Mouse (Mus musculus) brown adipose tissue, adult 24 weeks (tissue): Measurements from ENCODE around the gene Lamtor5. TPM values are rescaled to one million over a fixed set of nuclear protein-coding genes. Genes with fewer than 3 reads are reported as not detected.
A peak's percentile ranks its signal among the peaks of the same experiment; 100 is the strongest.

Experiments used
- H3K27ac ChIP-seq: fragments of 200-500 bp; replicated peaks from 2 replicates; pipeline ENCODE4 v1.5.1; 2012; ENCODE audit warnings: low read depth, mild to moderate bottlenecking, low read length
- H3K4me1 ChIP-seq: fragments of 200-500 bp; 2 replicates; pipeline ENCODE4 v1.6.1; 2012; ENCODE audit warnings: low read length, mixed read lengths; ENCODE audit not compliant: control insufficient read depth, insufficient read depth, insufficient read length
- H3K4me3 ChIP-seq: fragments of 200-500 bp; 2 replicates; pipeline ENCODE4 v1.5.1; 2012; ENCODE audit warnings: low read depth, mild to moderate bottlenecking, low read length, moderate library complexity; ENCODE audit not compliant: insufficient read depth
- polyA plus RNA-seq: library from polyadenylated mRNA; stranded (reverse); fragments of >200 nt; gene quantifications from 2 replicates; pipeline ENCODE4 v1.2.4, GENCODE M21; 2012; ENCODE audit not compliant: missing spikeins, insufficient read depth, insufficient read length

The Lamtor5 gene
- polyA plus RNA-seq, 1 experiment = 146 TPM

GRCm38 (mm10) chr3:107253925-107254324 lies 24.7 kb upstream of the Lamtor5 start:
- no peak overlapping the region for H3K27ac ChIP-seq
- peaks cover 12% of the 10 kb centered on the region for H3K4me1 ChIP-seq
- no peak overlapping the region for H3K4me3 ChIP-seq

DNA sequence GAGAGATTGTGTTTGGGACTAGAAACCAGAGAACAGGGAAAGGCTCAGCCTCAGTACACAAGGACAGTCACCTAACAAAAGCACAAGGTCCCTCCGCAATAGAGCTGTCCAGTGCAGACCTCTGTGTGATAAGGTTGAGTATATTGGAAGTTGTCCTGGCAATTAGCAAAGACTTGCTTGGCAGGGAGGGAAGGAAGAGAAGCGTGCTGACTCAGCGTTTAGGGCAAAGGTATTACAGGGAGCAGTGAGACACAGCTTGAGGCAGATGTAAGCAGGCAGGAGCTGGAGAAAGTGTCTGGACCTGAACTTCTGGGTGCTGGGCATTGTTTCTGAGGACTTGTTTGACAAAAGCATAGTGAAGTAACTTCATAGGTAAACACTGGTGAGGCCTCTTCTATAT lies 22.7 kb upstream of the Lamtor5 start:
- H3K4me1 ChIP-seq = peaks cover 17% of the 10 kb centered on the region
- no peak overlapping the region for H3K4me3 ChIP-seq
- no peak overlapping the region for H3K27ac ChIP-seq

- H3K27ac ChIP-seq = no peak overlapping the region; the same call in 1 of the 2 replicates
- peaks cover 23% of the 10 kb centered on the region for H3K4me1 ChIP-seq
- no peak overlapping the region for H3K4me3 ChIP-seq
Measured at GRCm38 (mm10) chr3:107256724-107257123, 21.9 kb upstream of the Lamtor5 start.

GRCm38 (mm10) chr3:107257924-107258323 lies 20.7 kb upstream of the Lamtor5 start:
- H3K4me3 ChIP-seq = no peak overlapping the region
- 0 out of 2 replicates have a peak overlapping the region, but pooled peaks have one; percentile 3 for H3K27ac ChIP-seq
- peaks cover 25% of the 10 kb centered on the region for H3K4me1 ChIP-seq

DNA sequence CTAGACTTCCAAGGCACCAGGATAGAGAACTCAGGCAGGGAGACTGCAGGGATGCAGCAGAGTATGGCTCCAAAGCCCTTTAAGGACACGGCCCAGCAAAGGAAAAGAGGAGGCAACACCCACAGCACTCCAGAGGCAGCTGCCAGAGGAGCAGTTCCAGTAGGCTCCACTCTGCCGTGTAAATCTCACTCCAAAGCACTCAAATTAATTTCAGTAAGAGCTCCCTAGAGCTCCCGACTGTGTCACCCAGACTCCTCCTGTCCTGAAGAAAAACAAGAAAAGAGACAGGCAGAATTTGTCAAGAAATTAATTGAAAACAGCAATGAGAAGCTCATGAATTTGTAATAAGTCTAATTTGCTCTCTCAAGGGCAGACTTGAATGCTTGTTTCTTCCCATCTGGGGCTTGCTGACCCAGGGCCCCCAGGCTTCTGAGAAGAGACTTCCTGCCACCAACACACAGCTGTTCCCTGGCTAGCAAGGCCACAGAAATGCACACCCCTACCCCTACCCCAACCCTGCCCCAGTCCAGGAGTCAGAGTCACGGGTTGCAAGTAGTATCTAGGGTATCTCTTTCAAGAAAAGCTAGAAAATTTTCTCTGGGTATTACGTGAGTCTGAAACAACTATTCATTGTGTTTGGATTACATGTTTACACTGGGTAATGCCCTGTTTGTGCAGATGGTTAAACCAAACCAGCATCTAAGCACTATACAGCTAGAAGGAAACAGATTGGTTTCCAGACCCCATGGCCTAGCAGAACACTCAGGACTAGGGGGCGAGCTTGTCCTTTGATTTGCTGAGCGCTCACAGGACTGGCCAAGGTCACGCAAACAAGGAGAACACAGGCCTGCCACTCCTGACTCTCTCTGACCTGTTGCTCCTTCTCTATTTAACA lies 17.5 kb upstream of the Lamtor5 start:
- Histone ChIP-seq H3K4me3 (no peak overlapping the region), H3K4me1 (peaks cover 22% of the 10 kb centered on the region), H3K27ac (peak overlapping the region; percentile 85)

- peak overlapping the region; percentile 85 for H3K27ac ChIP-seq
- H3K4me3 ChIP-seq = no peak overlapping the region
- H3K4me1 ChIP-seq = peaks cover 20% of the 10 kb centered on the region
Measured at GRCm38 (mm10) chr3:107261851-107262165, 16.9 kb upstream of the Lamtor5 start.

- no peak overlapping the region for H3K27ac ChIP-seq
- H3K4me1 ChIP-seq = peaks cover 2% of the 10 kb centered on the region; the same call in 1 of the 2 replicates
- no peak overlapping the region for H3K4me3 ChIP-seq
Measured at GRCm38 (mm10) chr3:107266814-107267345, 11.8 kb upstream of the Lamtor5 start.

GRCm38 (mm10) chr3:107272433-107272832 lies 6.2 kb upstream of the Lamtor5 start:
- H3K27ac ChIP-seq = no peak overlapping the region
- 0 out of 2 replicates have a peak, but pooled peaks cover 2% of the 10 kb centered on the region for H3K4me1 ChIP-seq
- no peak overlapping the region for H3K4me3 ChIP-seq

- H3K4me3 ChIP-seq = no peak overlapping the region
- no peaks in the 10 kb centered on the region for H3K4me1 ChIP-seq
- no peak overlapping the region for H3K27ac ChIP-seq
Measured at GRCm38 (mm10) chr3:107273820-107274219, 4.8 kb upstream of the Lamtor5 start.

DNA sequence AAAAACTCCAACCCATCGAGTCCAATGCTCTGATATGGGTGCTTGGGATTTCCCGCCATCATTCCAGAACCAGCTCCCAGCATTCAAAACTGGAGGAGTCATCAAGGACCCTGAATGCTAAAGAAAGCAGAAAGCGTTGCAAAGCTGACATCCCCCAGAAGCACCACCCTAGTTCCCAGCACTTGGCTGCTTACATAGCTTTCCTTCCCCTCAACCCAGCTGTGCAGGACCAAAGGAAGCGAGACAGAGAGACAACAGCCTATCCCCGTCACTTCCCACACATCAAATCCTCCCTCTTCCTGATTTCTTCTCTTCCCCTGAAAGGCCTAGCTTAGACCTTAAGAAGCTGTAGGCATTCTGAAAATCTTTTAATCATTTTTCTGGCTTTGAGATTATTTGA lies 3.3 kb upstream of the Lamtor5 start:
- Histone ChIP-seq H3K27ac (0 out of 2 replicates have a peak overlapping the region, but pooled peaks have one; percentile 6), H3K4me3 (no peak overlapping the region), H3K4me1 (no peaks in the 10 kb centered on the region)

DNA sequence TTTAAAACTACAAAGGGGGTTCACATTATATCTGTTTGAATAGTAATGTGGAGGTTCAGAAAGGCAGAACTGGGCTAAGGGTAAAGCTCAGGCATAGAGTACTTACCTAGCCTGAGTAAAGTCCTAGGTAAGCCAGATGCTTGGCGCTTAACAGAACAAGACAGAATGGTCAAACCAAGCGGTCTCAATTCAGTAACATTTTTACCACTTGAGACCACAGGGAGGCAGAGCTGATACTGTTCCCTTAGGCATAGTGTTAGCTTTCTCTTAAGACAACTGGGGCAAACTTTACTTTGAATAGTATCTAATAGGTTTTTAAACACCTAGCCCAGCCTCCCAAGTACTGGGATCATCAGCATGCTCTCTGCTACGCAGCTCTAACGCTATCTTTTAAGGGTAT lies 2.7 kb upstream of the Lamtor5 start:
- Histone ChIP-seq H3K4me3 (no peak overlapping the region), H3K27ac (no peak overlapping the region)

GRCm38 (mm10) chr3:107276626-107277025 lies 2.0 kb upstream of the Lamtor5 start:
- Histone ChIP-seq H3K27ac (no peak overlapping the region), H3K4me1 (no peaks in the 10 kb centered on the region), H3K4me3 (no peak overlapping the region)

More for the DNA sequence above, 2.7 kb upstream of the Lamtor5 start:
- no peaks in the 10 kb centered on the region for H3K4me1 ChIP-seq

GRCm38 (mm10) chr3:107286123-107286522 lies 7.5 kb downstream of the Lamtor5 start:
- Histone ChIP-seq H3K4me1 (peaks cover 6% of the 10 kb centered on the region), H3K27ac (0 out of 2 replicates have a peak overlapping the region, but pooled peaks have one; percentile 2), H3K4me3 (no peak overlapping the region)

DNA sequence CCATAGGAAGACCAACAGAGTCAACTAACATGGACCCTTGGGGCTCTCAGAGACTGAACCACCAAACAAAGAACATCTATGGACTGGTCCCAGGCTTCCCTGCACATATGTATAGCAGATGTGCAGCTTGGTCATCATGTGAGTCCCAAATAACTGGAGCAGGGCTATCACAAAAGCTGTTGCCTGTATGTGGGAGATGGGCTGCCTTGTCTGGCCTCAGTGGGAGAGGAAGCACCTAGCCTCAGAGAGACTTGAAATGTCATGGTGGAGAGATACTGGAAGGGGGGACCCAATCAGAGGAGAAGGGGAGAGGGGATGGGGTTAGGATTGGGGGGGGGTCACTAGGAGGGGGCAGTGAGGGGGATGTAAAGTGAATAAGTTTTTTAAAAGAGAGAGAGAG lies 8.7 kb downstream of the Lamtor5 start:
- no peak overlapping the region for H3K4me3 ChIP-seq
- peaks cover 6% of the 10 kb centered on the region for H3K4me1 ChIP-seq
- no peak overlapping the region for H3K27ac ChIP-seq

DNA sequence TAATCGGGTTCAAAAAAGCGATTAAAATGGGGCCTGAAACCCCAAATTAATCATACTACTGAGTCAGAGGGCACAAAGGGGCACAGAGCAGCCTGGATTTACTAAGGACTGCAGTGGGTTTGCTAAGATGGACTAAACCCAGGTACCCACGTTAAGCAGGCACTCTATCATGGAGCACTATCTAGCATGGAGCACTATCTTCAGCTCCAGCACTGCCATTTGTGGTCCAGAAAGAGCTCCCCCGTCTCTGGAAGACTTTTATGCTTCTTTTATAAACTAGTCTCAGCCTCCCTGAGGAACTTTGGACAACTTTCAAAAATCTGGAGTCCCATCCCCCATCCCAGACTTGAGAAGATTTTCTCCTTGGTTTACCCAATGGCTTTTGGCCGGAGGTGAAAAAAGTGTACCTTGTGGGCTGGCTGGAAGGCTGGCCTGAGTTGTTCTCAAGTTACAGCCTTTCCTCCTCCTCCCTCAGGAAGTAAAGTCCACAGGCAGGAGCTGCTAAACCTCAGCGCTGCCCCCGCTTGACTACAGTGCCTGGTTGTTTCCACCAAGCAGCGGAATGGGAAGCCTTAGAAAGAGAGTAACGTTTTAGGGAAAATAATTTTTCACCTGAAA lies 12.2 kb downstream of the Lamtor5 start, which contains the start of gene Slc16a4:
Slc16a4 (plus strand) TSS at position 467 of the 618 bp plus-strand sequence.
- Histone ChIP-seq H3K4me3 (no peak within 1 kb of the TSS), H3K27ac (no peak within 1 kb of the TSS), H3K4me1 (peaks cover 6% of the 10 kb centered on the region)
